Mouse (Mus musculus) kidney, embryonic 14.5 days (tissue): ENCODE measurements around the gene Cfi. TPM values are rescaled to one million over a fixed set of nuclear protein-coding genes. Genes with fewer than 3 reads are reported as not detected.
A peak's percentile ranks its signal among the peaks of the same experiment; 100 is the strongest.

Source experiments
- ATAC-seq: fragments of 200-750 bp; cut with Nextera tagmentation; 2 replicates; pipeline ENCODE4 v1.8.0; 2017; ENCODE audit warnings: moderate number of reproducible peaks, mild to moderate bottlenecking, moderate TSS enrichment, moderate library complexity; ENCODE audit not compliant: low FRiP score, low TSS enrichment
- H3K27ac ChIP-seq: fragments of 300-500 bp; sonication (generic); 2 replicates; pipeline ENCODE4 v1.5.1; 2014; ENCODE audit warnings: low read depth, mild to moderate bottlenecking, low read length, moderate library complexity, mixed read lengths
- H3K27me3 ChIP-seq: fragments of 300-500 bp; sonication (generic); 2 replicates; pipeline ENCODE4 v1.6.1; 2014; ENCODE audit warnings: mild to moderate bottlenecking, low read length; ENCODE audit not compliant: control insufficient read depth, insufficient read depth
- H3K36me3 ChIP-seq: fragments of 300-500 bp; sonication (generic); 2 replicates; pipeline ENCODE4 v1.6.1; 2014; ENCODE audit warnings: low read length, mixed read lengths; ENCODE audit not compliant: control insufficient read depth, insufficient read depth
- H3K4me1 ChIP-seq: fragments of 300-500 bp; sonication (generic); 2 replicates; pipeline ENCODE4 v1.6.1; 2014; ENCODE audit warnings: low read length, mixed read lengths; ENCODE audit not compliant: control insufficient read depth, insufficient read depth
- H3K4me2 ChIP-seq: fragments of 300-500 bp; sonication (generic); replicated peaks from 2 replicates; pipeline ENCODE4 v1.6.1; 2014; ENCODE audit warnings: low read depth, mild to moderate bottlenecking, low read length
- H3K4me3 ChIP-seq: fragments of 300-500 bp; sonication (generic); 2 replicates; pipeline ENCODE4 v1.5.1; 2014; ENCODE audit warnings: mild to moderate bottlenecking, low read length
- H3K9ac ChIP-seq: fragments of 300-500 bp; sonication (generic); 2 replicates; pipeline ENCODE4 v1.6.1; 2014; ENCODE audit warnings: low read depth, mild to moderate bottlenecking, low read length, moderate library complexity
- H3K9me3 ChIP-seq: fragments of 300-500 bp; sonication (generic); 2 replicates; pipeline ENCODE4 v1.6.1; 2016; ENCODE audit warnings: low read length; ENCODE audit not compliant: control insufficient read depth
- WGBS: fragments of 180-500 bp; shearing (Covaris S2); extraction: QIAGEN DNeasy Blood & Tissue Kit; methylation state at CpG from one replicate; pipeline ENCODE4 v1.1.7; 2014; 5-methylcytosine and 5-hydroxymethylcytosine counted together
- polyA plus RNA-seq: library from polyadenylated mRNA; unstranded; fragments of >200 nt; fragmentation: Nextera tagmentation; extraction: Ambion mirVana; gene quantifications from 2 replicates; pipeline ENCODE4 v1.2.1, GENCODE M21; 2014

Gene Cfi
- polyA plus RNA-seq, 1 experiment from 2014 or later, result 7.8 TPM

DNA sequence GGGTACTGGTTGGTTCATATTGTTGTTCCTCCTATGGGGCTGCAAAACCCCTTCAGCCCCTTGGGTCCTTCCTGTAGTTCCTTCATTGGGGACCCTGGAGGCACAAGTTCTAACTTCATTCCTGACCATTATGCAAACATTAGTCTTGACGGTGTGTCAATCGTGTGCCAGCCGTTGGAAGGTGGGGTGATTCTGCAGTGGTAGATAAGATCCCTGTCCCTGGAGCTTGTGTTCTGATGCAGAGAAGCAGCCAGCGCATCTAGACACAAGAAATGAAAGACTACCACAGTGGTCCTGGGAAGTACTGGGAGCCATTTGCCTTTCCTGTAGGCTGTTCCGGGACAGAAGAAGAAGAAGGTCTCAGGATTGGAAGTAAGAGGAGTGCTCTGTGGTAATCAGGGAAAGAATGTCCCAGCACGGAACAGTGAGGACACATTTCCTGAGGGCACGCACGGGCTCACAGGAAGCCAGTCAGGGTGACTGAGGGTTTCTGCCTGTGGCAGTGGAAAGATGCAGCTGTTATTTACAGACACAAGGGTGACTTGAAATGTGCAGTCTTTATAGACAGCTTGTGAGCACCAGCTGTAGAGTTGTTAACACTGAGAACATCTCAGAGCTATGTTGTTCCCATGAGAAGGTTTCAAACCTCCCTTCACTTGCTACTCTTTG is 45.4 kb downstream of the Cfi start:
- H3K27ac ChIP-seq, result no peak overlapping the region
- H3K4me2 ChIP-seq, result no peak overlapping the region
- H3K4me3 ChIP-seq, result no peak overlapping the region
- no peak for ATAC-seq
- H3K9ac ChIP-seq, result no peak overlapping the region
- WGBS, result 70% methylated on average over 8 of the region's 8 CpGs
- no peaks in the 10 kb centered on the region for H3K9me3 ChIP-seq
- H3K27me3 ChIP-seq, result no peaks in the 10 kb centered on the region
- no peaks in the 10 kb centered on the region for H3K36me3 ChIP-seq
- H3K4me1 ChIP-seq, result 0 out of 2 replicates have a peak, but pooled peaks cover 5% of the 10 kb centered on the region

DNA sequence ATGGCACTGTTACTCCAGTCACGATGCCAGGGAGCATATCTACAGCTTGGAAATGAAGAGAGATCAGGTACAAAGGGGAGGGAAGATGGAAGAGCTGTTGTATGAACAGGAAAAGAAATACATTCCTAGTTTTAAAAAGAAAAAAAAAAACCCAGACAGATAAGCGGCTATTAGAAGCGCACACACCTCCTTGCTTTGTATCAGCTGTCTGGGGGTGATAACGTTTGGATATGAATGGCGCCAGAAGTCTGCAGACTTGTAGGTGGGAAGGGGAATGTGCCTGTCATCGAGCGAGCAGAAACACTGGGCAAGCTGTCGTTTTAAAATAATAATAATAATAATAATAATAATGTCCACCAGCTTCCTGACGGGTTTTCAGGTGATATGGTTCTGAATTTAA is 49.9 kb downstream of the Cfi start:
- H3K4me1 ChIP-seq, result no peaks in the 10 kb centered on the region
- no peaks in the 10 kb centered on the region for H3K27me3 ChIP-seq
- 86% methylated on average over 9 of the region's 9 CpGs for WGBS
- ATAC-seq, result no peak
- peaks cover 6% of the 10 kb centered on the region; the same call in 1 of the 2 replicates for H3K36me3 ChIP-seq
- H3K4me3 ChIP-seq, result no peak overlapping the region
- H3K27ac ChIP-seq, result no peak overlapping the region
- H3K9me3 ChIP-seq, result no peaks in the 10 kb centered on the region
- no peak overlapping the region for H3K9ac ChIP-seq
- H3K4me2 ChIP-seq, result no peak overlapping the region

DNA sequence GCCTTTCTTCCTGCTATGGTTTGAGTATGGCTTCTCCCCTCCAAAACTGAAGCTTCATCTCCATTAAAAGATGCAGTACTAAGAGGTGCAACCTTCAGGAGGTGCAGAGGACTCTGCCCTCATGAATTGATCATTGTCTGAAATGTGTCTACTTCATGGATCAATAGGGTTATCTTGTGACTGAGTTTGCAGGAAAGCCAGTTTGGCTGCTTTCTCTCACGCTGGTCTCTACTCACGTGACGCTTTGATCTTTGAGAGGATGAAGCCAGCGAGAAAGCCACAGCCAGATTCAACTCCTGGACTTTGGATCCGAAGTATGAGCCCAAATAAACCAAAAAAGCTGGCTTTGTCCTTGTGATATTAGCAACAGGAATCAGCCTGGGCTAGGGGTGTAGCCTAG is 50.7 kb downstream of the Cfi start:
- peaks cover 13% of the 10 kb centered on the region; the same call in 1 of the 2 replicates for H3K36me3 ChIP-seq
- no peaks in the 10 kb centered on the region for H3K27me3 ChIP-seq
- no peak overlapping the region for H3K9ac ChIP-seq
- H3K4me3 ChIP-seq, result no peak overlapping the region
- no peak for ATAC-seq
- H3K4me1 ChIP-seq, result no peaks in the 10 kb centered on the region
- 66% methylated on average over 5 of the region's 5 CpGs for WGBS
- H3K27ac ChIP-seq, result no peak overlapping the region
- no peak overlapping the region for H3K4me2 ChIP-seq
- no peaks in the 10 kb centered on the region for H3K9me3 ChIP-seq

DNA sequence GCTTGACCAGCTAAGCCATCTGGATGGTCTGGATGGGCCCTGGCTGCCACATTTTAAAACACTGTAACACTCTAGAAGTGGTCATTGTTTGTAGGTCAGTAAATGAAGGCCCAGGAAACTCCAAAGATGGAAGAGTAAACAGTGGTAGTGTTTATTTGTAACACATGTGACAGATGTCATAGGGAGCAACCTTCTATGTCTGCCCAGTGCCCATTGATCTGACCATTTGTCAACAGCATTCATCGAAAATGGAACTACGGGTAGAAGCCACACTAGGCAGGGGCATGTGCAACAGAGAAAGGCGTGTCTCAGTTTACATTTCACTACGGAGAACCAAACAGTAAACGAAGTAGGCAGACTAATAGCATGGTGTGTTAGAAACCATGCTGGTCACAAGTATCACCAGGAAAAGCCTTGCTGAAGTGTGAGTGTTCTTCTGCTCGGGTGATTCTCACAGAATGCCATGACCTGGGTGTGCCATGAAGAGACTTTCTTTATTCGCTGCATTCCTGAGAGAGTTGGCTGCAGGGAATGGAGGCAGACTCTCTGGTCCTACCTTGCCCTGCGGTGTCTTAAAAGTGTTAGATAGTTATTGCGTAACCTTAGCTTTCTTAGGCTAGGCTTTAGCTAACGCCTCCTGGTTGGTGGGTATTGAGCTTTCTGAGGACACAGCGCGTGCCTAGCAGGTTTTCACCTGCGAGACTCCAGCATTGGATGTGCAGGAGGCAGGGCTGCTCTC is 52.3 kb downstream of the Cfi start:
- H3K9me3 ChIP-seq, result no peaks in the 10 kb centered on the region
- H3K4me1 ChIP-seq, result no peaks in the 10 kb centered on the region
- no peak for ATAC-seq
- no peak overlapping the region for H3K4me3 ChIP-seq
- H3K27me3 ChIP-seq, result no peaks in the 10 kb centered on the region
- no peak overlapping the region for H3K27ac ChIP-seq
- H3K9ac ChIP-seq, result no peak overlapping the region
- peaks cover 13% of the 10 kb centered on the region; the same call in 1 of the 2 replicates for H3K36me3 ChIP-seq
- WGBS, result 90% methylated on average over 13 of the region's 13 CpGs
- no peak overlapping the region for H3K4me2 ChIP-seq

DNA sequence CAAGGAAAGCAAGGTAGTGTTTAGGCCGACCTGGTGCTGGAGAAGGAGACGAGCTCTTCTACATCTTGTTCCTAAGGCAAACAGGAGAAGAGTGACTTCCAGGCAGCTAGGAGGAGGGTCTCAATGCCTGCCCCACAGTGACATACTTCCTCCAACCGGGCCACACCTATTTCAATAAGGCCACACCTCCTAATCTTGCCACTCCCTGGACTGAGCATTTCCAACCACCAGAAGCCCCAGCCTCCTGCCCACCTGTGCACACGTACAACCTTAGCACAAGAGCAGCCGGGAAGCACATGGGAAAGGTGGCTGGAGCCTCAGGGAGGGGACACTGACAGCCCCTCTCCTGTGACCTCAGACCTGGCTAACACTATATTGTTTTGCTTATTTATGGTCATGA is 56.3 kb downstream of the Cfi start:
- Histone ChIP-seq H3K4me1 (peaks cover 7% of the 10 kb centered on the region; the same call in 1 of the 2 replicates), H3K27me3 (no peaks in the 10 kb centered on the region), H3K4me3 (no peak overlapping the region), H3K27ac (no peak overlapping the region), H3K36me3 (peaks cover 16% of the 10 kb centered on the region; the same call in 1 of the 2 replicates), H3K4me2 (no peak overlapping the region), H3K9me3 (no peaks in the 10 kb centered on the region), H3K9ac (no peak overlapping the region)
- ATAC-seq, result no peak
- WGBS, result 89% methylated on average over 5 of the region's 5 CpGs

DNA sequence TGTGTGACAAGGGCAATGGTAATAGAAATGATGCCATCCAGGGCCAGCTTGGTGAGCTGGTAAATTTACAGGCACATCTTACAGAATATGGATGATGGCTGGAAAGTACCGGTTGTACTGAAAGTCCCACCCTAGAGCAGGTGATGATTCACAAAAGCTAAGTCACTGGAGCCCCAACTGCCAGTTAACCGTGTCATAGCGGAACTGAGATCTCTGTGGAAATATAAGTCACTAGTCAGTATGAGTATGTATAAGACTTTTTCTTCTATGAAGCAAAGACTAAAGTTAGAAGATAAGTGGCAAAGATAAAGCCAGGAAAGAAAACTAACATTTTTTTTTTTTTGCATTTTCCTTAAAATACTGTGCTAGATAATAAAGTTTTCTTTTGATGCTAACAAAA is 57.5 kb downstream of the Cfi start:
- 96% methylated on average over 3 of the region's 3 CpGs for WGBS
- ATAC-seq, result no peak
- no peak overlapping the region for H3K4me2 ChIP-seq
- H3K9ac ChIP-seq, result no peak overlapping the region
- H3K9me3 ChIP-seq, result no peaks in the 10 kb centered on the region
- no peak overlapping the region for H3K27ac ChIP-seq
- peaks cover 11% of the 10 kb centered on the region; the same call in 1 of the 2 replicates for H3K4me1 ChIP-seq
- no peaks in the 10 kb centered on the region for H3K27me3 ChIP-seq
- H3K4me3 ChIP-seq, result no peak overlapping the region
- peaks cover 16% of the 10 kb centered on the region; the same call in 1 of the 2 replicates for H3K36me3 ChIP-seq

DNA sequence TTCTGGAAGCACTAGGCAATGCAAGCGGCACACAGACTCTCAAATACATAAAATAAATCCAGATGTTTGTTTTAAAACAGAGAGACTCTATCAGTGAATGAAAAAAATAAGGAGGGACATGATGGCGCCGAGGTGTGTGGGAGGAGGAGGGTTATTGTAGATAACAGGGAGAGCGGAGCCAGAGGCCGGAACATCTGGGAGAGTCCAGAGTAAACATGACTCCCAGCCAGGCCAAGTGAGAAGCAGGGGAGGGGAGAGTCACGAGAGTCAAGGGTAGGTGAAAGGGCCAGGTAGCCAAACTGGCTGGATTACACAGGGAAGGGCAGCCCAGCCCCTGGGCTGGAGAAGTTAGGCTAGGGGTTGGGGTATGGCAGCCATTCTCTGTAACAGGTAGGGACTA is 60.9 kb downstream of the Cfi start:
- H3K27me3 ChIP-seq, result no peaks in the 10 kb centered on the region
- peaks cover 11% of the 10 kb centered on the region; the same call in 1 of the 2 replicates for H3K4me1 ChIP-seq
- 22% methylated on average over 6 of the region's 6 CpGs for WGBS
- ATAC-seq, result no peak; the same call in 1 of the 2 replicates
- H3K4me2 ChIP-seq, result no peak overlapping the region
- no peaks in the 10 kb centered on the region for H3K9me3 ChIP-seq
- H3K36me3 ChIP-seq, result peaks cover 3% of the 10 kb centered on the region; the same call in 1 of the 2 replicates
- H3K27ac ChIP-seq, result no peak overlapping the region
- no peak overlapping the region for H3K9ac ChIP-seq
- no peak overlapping the region for H3K4me3 ChIP-seq

DNA sequence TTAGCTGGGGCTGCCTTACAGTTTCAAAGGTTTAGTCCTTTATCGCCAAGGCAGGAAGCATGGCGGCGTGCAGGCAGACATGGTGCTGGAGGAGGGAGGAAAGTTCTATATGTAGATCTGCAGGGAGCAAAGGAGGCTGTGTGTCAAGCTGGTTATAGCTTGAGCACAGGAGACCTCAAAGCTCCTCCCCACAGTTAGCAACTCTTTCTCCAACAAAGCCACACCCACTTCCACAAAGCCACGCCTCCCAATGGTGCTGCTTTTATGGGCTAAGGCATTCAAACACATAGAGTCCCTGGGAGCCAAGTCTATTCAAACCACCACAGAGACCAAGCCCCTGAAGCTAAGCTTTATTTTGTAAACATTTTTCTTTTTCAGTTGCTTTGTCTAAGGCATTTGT is 63.2 kb downstream of the Cfi start:
- H3K4me1 ChIP-seq, result peaks cover 20% of the 10 kb centered on the region
- WGBS, result 69% methylated on average over 4 of the region's 4 CpGs
- no peaks in the 10 kb centered on the region for H3K9me3 ChIP-seq
- no peak overlapping the region for H3K4me3 ChIP-seq
- H3K9ac ChIP-seq, result no peak overlapping the region
- no peaks in the 10 kb centered on the region for H3K27me3 ChIP-seq
- H3K27ac ChIP-seq, result no peak overlapping the region
- H3K36me3 ChIP-seq, result 0 out of 2 replicates have a peak, but pooled peaks cover 3% of the 10 kb centered on the region
- no peak overlapping the region for H3K4me2 ChIP-seq
- ATAC-seq, result no peak

DNA sequence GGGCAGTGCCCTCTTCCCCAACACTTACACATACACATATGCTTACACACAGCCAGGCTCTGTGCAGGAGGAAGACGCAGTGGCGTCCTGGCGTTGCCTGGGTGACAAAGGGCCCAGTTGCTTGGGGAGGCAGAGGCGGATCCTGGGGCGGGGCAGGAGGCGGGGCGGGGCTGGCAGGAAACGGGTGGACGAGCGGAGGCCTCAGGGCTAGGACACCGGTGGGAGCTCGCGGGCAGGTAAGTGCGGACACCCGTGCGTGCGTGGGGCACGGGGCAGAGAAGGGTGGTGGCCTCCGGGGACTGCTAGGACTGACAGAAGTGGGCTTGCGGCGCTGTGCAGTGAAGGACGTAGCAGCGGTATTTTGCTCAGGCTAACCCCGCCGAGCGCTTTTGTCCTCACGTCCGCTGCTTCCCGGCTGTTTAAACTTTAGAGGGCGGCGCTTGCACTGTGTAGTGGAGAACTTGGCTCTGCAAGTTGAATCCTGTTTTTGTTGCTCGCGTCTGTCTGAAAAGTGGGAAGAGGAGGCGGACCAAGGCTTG is 65.7 kb downstream of the Cfi start, which contains the start of gene Casp6:
TSS of gene Casp6 (plus strand) at position 155 of the 539 bp plus-strand sequence.
- no peaks in the 10 kb centered on the region for H3K27me3 ChIP-seq
- peak within 1 kb of the TSS; percentile 67 for H3K4me2 ChIP-seq
- peaks cover 5% of the 10 kb centered on the region; the same call in 1 of the 2 replicates for H3K36me3 ChIP-seq
- under 1% methylated on average over 34 of the region's 34 CpGs for WGBS
- peak within 1 kb of the TSS; percentile 61 for H3K9ac ChIP-seq
- H3K4me1 ChIP-seq, result peaks cover 19% of the 10 kb centered on the region
- peak within 1 kb of the TSS; percentile 72 for H3K4me3 ChIP-seq
- peak within 1 kb of the TSS; percentile 77 for H3K27ac ChIP-seq
- peak; percentile 93 for ATAC-seq
- no peaks in the 10 kb centered on the region for H3K9me3 ChIP-seq
